Mouse (Mus musculus): ENCODE data around the gene Arhgef3. TPM values are rescaled to one million over a fixed set of nuclear protein-coding genes. Genes with fewer than 3 reads are reported as not detected.
"Not testable (repeated sequence)": the region's sequence is repeated elsewhere in the genome, so short reads cannot be mapped to it uniquely, and the experiment has no call there.

Arhgef3 gene
- total RNA-seq, 1 experiment from 2014 or later: 34.2 TPM

GRCm38 (mm10) chr14:27233056-27233455 lies 118.4 kb downstream of the Arhgef3 start:
- no peak for DNase-seq

DNA sequence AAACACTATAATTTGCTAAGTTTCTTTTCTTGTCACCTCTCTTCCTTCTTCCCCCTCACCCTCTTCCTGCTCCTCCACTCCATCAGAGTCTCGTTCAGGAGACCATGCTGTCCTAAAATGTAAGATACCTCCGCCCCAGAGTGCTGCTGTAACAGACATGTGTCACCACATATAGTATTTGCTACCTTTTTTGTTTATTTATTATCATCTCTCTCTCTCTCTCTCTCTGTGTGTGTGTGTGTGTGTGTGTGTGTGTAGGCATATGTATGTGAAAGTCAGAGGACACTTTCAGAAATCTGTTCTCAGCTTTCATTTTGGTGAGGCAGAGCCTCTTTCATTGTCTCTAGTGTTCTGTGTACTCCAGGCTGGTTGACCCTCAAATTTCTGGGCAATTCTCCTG lies 119.0 kb downstream of the Arhgef3 start:
- no peak for DNase-seq

- no peak for DNase-seq
These were observed 119.7 kb downstream of the Arhgef3 start for GRCm38 (mm10) chr14:27234270-27234840.

GRCm38 (mm10) chr14:27235897-27236553 lies 121.3 kb downstream of the Arhgef3 start:
- no peak for DNase-seq

- DNase-seq: peak; percentile 68
These were observed 123.0 kb downstream of the Arhgef3 start for GRCm38 (mm10) chr14:27237522-27238187.

DNA sequence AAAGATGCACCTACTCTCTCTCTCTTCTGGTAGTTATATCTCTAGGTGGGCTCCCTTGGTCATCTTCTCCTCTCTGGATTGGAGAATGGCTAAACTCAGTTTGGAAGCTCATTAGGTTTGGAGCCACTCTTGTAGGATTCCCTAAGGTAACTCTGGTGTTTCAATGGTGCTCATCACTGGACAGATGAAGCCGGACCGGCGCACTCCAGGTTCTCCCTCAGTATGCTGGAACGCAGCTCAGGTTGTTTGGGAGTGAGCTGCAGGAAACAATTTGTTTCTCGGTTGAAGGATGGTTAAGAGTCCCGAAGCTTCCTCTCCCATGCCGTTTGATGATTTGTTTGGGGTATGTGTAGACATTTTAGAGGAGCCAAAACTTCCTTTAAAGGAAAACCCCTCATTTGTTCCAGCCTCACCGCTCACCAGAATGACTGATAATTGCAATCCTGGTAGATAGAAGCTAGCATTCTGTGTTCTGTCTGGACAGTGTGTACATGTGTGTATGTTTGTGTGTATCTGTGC lies 124.0 kb downstream of the Arhgef3 start:
- DNase-seq: no peak

- DNase-seq: no peak
These were observed 124.9 kb downstream of the Arhgef3 start for GRCm38 (mm10) chr14:27239551-27240091.

DNA sequence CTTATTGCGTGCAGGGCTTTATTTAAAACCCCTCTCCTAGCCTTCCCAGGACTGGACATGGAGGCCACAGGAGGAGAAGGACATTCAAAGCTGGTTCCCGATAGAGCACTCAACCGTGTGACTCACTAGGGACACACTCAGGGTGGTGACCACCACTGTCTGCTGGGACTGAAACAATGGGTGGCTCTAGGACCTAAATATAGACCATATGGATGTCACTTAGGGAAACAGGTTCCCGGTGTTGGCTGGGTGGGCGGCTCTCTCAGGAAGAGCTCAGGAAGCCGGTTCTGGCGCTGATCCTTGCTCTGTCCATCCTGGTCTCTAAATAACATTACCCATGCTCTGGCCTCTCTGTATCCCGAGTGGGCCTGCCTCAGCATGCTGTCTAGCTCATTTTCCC lies 127.6 kb downstream of the Arhgef3 start:
- DNase-seq: peak; percentile 49

GRCm38 (mm10) chr14:27242769-27243168 lies 128.1 kb downstream of the Arhgef3 start:
- no peak for DNase-seq

- DNase-seq: no peak
These were observed 128.9 kb downstream of the Arhgef3 start for GRCm38 (mm10) chr14:27243585-27243984.

DNA sequence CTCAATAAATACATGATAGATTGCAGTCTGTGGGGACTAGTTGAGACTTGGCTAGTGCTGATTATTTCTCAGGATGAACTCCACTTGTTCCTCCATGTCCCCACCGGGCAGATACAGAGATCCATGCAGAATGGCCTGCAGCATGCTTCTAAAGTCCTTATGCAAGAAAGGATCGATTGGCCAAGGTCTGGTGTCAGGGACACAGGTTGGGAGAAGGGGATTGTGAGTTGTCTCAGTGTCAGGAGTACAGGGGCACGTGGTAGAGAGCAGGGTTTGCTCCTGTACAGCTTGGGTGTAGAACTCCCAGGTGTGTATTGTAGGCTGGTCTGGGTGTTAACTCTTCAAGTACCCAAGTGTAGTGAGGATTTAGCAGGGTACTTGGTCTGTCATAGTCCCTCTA lies 130.2 kb downstream of the Arhgef3 start:
- no peak for DNase-seq

DNA sequence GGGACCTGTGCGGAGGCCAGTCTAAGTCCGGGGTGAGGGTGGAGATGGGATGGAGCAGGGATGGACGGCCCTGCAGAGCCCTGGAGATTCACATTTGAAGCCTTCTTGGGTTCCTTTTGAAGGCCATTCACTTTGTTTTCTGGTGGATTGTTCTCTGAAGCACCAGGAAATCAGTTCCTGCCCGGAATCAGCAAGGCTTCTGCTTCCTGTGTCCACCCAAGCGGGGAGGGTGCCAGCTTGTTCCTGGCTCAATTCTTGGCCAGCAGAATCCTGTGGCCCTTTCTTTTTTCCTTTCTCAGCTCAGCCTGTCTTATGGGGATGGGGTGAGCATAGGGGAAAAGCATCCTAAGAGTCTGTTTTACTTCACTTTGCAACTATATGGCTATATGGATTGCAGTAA lies 131.7 kb downstream of the Arhgef3 start:
- peak; percentile 52 for DNase-seq

DNA sequence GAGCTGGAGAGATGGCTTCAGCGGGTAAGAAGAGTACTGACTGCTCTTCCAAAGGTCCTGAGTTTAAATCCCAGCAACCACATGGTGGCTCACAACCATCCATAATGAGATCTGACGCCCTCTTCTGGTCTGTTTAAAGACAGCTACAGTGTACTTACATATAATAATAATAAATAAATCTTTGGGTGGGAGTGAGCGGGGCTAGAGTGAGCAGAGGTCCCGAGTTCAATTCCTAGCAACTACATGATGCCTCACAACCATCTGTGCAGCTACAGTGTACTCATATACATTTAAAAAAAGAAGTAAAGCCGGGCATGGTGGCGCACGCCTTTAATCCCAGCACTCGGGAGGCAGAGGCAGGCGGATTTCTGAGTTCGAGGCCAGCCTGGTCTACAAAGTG lies 132.2 kb downstream of the Arhgef3 start:
- not testable (repeated sequence) for DNase-seq

- no peak for DNase-seq
These were observed 134.4 kb downstream of the Arhgef3 start for GRCm38 (mm10) chr14:27249121-27249520.

DNA sequence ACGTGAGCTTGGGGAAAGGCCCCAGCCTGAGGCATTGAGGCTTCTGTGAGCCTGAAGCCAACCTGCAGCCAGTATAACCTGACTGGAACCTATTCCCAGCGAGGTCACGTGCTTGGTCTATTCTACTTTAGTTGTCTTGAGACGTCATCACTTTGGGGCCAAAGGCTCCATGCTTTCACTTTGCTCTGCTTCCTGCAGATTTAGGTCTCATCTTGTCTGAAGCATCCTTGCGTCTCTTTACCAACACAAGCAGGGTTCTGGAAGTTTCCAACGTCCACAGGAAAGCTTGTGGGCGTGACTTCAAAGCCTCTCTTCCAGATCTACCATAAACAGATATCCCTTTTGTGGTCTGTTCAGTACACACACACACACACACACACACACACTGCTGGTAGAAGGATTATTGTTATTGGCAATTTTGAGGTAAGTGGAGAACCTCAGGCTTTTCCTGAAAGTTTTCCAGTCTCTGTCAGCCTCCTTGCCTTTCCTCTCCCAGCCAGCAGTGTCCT lies 135.6 kb downstream of the Arhgef3 start:
- DNase-seq: no peak

DNA sequence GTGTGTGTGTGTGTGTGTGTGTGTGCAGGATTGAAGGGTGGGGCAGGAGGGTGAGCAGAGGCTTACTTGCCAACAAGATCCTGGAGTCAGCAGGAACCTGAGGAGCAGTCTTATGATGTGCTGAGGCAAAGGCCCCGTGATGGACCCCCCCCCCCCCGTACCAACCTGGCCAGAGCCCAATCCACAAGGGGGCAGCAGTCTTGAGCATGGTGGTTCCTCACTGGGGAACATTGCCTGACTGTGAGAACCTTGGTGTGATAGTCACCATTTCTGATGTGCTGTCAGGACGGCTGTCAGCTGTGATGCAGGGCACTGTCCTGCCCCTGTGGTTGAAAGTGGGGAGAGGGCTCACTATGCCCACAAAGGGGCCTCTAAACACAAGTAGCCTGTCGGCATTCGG lies 138.7 kb downstream of the Arhgef3 start:
- DNase-seq: no peak

- no peak for DNase-seq
These were observed 147.7 kb downstream of the Arhgef3 start for GRCm38 (mm10) chr14:27262349-27262748.

GRCm38 (mm10) chr14:27266601-27267000 lies 151.9 kb downstream of the Arhgef3 start:
- DNase-seq: no peak

GRCm38 (mm10) chr14:27268137-27268536 lies 153.4 kb downstream of the Arhgef3 start:
- DNase-seq: no peak

DNA sequence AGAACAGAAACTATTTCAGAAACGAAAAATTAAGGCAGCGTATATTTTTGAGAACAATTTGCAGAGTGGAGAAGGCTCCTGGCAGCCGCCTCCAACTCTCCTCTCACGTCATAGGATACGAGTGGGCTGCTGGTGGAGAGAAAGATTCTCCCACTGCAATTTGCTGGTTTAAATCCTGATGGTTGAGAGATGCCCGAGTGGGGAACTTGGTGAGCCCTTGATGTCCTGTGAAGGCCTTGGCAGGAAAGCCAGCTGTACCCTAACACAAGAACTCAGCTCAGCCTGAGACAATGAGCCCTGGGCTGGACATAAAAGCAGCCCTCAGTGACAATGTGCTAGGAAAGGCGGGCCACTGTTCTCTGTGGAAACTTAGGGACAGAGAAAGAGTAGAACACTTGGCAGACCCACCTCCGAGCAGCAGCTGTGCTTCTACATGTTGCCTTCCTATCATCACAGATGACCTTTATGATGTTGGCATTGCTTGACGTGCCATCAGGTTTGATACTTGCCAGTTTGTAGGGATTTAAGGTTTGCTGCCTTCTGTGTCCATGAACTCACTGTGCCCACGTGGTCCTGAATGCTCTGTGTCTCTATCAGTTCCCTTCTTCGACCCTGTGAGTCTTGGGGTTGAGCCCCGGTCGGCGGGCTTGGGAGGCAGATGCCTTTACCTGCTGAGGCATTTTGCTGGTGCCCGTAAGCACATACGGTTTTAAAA lies 154.4 kb downstream of the Arhgef3 start:
- DNase-seq: no peak

DNA sequence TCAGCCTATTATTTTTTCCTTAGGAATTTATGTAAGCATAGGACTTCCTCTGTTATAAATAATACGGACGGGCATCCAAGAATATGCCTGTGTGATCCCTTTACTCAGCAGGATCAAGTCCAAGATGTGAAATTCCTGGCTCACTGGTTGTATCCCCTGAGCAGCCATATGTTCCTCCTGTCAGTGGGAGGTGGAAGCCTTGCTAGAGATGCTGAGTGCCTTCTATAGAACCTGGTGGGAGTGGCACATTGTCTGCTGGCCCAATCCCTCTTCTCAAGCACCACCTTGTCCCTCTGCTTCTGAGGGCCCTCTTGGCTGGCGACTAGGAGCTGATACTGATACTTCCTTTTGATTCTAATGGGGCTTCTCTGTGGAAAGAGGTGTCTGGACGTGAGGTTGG lies 155.1 kb downstream of the Arhgef3 start:
- DNase-seq: no peak

DNA sequence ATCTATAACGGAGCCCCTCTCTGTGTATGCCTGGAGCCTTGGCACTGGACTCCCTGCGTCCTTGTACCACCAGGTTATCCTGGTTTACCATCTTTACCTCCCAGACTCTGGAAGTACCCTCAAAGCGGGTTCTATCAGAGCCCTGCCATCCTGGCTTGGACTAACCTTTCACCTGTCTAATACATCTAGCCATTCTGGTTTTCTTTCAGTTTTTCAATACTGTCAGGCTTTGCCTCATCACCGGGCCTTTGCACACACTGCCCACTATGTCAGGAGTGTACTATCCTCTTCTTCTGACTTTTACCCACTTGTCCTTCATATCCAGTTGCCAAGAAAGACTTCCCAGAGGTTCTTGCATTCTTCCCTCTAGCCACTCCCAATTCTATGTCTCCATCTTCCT lies 155.8 kb downstream of the Arhgef3 start:
- no peak for DNase-seq

Data from adrenal gland, postnatal 14 days (tissue).